Mouse (Mus musculus) heart, embryonic 11.5 days (tissue): ENCODE measurements around the gene Pbx1. TPM values are rescaled to one million over a fixed set of nuclear protein-coding genes. Genes with fewer than 3 reads are reported as not detected.
"Not testable (repeated sequence)": the region's sequence is repeated elsewhere in the genome, so short reads cannot be mapped to it uniquely, and the experiment has no call there.

ENCODE experiments used
- ATAC-seq: fragments of 200-750 bp; cut with Nextera tagmentation; replicated peaks from 2 replicates; pipeline ENCODE4 v1.8.0; 2017; ENCODE audit warnings: moderate library complexity; ENCODE audit not compliant: insufficient number of reproducible peaks, low FRiP score, low TSS enrichment
- H3K27ac ChIP-seq: fragments of 300-500 bp; sonication (generic); 2 replicates; pipeline ENCODE4 v1.5.1; 2014; ENCODE audit warnings: mild to moderate bottlenecking, low read depth, low read length
- H3K27me3 ChIP-seq: fragments of 300-500 bp; sonication (generic); 2 replicates; pipeline ENCODE4 v1.6.1; 2014; ENCODE audit warnings: mild to moderate bottlenecking, low read length, mixed read lengths; ENCODE audit not compliant: control insufficient read depth, insufficient read depth
- H3K36me3 ChIP-seq: fragments of 300-500 bp; sonication (generic); 2 replicates; pipeline ENCODE4 v1.6.1; 2014; ENCODE audit warnings: mild to moderate bottlenecking, low read length, moderate library complexity, mixed read lengths; ENCODE audit not compliant: control insufficient read depth, insufficient read depth
- H3K4me1 ChIP-seq: fragments of 300-500 bp; sonication (generic); 2 replicates; pipeline ENCODE4 v1.6.1; 2014; ENCODE audit warnings: low read length; ENCODE audit not compliant: control insufficient read depth, insufficient read depth
- H3K4me2 ChIP-seq: fragments of 300-500 bp; sonication (generic); 2 replicates; pipeline ENCODE4 v1.6.1; 2014; ENCODE audit warnings: mild to moderate bottlenecking, moderate library complexity
- H3K4me3 ChIP-seq: fragments of 300-500 bp; sonication (generic); 2 replicates; pipeline ENCODE4 v1.5.1; 2014; ENCODE audit warnings: low read depth, low read length
- H3K9ac ChIP-seq: fragments of 300-500 bp; sonication (generic); 2 replicates; pipeline ENCODE4 v1.6.1; 2014; ENCODE audit warnings: mild to moderate bottlenecking, low read depth, low read length, moderate library complexity
- H3K9me3 ChIP-seq: fragments of 300-500 bp; sonication (generic); replicated peaks from 2 replicates; pipeline ENCODE4 v1.6.1; 2016; ENCODE audit warnings: low read length; ENCODE audit not compliant: control insufficient read depth
- WGBS: fragments of 180-500 bp; shearing (Covaris S2); extraction: QIAGEN DNeasy Blood & Tissue Kit; methylation state at CpG from one replicate; pipeline ENCODE4 v1.1.7; 2014; ENCODE audit not compliant: insufficient replicate concordance; 5-methylcytosine and 5-hydroxymethylcytosine counted together
- polyA plus RNA-seq: library from polyadenylated mRNA; unstranded; fragments of >200 nt; fragmentation: Nextera tagmentation; extraction: Ambion mirVana; gene quantifications from 2 replicates; pipeline ENCODE4 v1.2.1, GENCODE M21; 2014

Gene Pbx1
- polyA plus RNA-seq = 25.0 and 33.5 TPM in 2 replicates

DNA sequence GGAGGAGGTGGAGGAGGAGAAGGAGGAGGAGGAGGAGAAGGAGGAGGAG is at the start of gene Pbx1:
Gene Pbx1 (minus strand): TSS at position 39 of the 49 bp plus-strand sequence.
- not testable (repeated sequence) for H3K9me3 ChIP-seq, H3K36me3 ChIP-seq, H3K27me3 ChIP-seq, H3K4me1 ChIP-seq, ATAC-seq
- peak within 1 kb of the TSS; percentile 95 for H3K27ac ChIP-seq
- H3K4me2 ChIP-seq = peak within 1 kb of the TSS; percentile 84
- H3K9ac ChIP-seq = peak within 1 kb of the TSS; percentile 90
- peak within 1 kb of the TSS; percentile 72 for H3K4me3 ChIP-seq

GRCm38 (mm10) chr1:168479626-168480025 is 47.6 kb upstream of the Pbx1 start:
- Histone ChIP-seq H3K27me3 (no peaks in the 10 kb centered on the region), H3K27ac (no peak overlapping the region), H3K4me1 (peaks cover 16% of the 10 kb centered on the region), H3K9ac (no peak overlapping the region), H3K36me3 (no peaks in the 10 kb centered on the region), H3K4me2 (no peak overlapping the region), H3K4me3 (no peak overlapping the region), H3K9me3 (no peaks in the 10 kb centered on the region)
- WGBS = 86% methylated on average over 8 of the region's 8 CpGs
- no peak for ATAC-seq

GRCm38 (mm10) chr1:168478829-168479228 is 46.8 kb upstream of the Pbx1 start:
- Histone ChIP-seq H3K4me2 (no peak overlapping the region), H3K9ac (no peak overlapping the region), H3K36me3 (no peaks in the 10 kb centered on the region), H3K27me3 (no peaks in the 10 kb centered on the region), H3K4me1 (peaks cover 17% of the 10 kb centered on the region), H3K4me3 (no peak overlapping the region), H3K27ac (no peak overlapping the region), H3K9me3 (no peaks in the 10 kb centered on the region)
- 66% methylated on average over 2 of the region's 2 CpGs for WGBS
- no peak for ATAC-seq

GRCm38 (mm10) chr1:168476917-168477316 is 44.8 kb upstream of the Pbx1 start:
- Histone ChIP-seq H3K4me1 (peaks cover 20% of the 10 kb centered on the region), H3K4me2 (no peak overlapping the region), H3K9ac (no peak overlapping the region), H3K27ac (peak overlapping the region; percentile 76), H3K36me3 (no peaks in the 10 kb centered on the region), H3K4me3 (no peak overlapping the region), H3K9me3 (no peaks in the 10 kb centered on the region), H3K27me3 (no peaks in the 10 kb centered on the region)
- 22% methylated on average over 3 of the region's 3 CpGs for WGBS
- peak; percentile 71; the same call in 1 of the 2 replicates for ATAC-seq

GRCm38 (mm10) chr1:168476216-168476897 is 44.3 kb upstream of the Pbx1 start:
- 48% methylated on average over 14 of the region's 14 CpGs for WGBS
- peaks cover 20% of the 10 kb centered on the region for H3K4me1 ChIP-seq
- no peak overlapping the region for H3K4me2 ChIP-seq
- ATAC-seq = no peak
- no peaks in the 10 kb centered on the region for H3K36me3 ChIP-seq
- no peak overlapping the region for H3K4me3 ChIP-seq
- H3K27ac ChIP-seq = peak overlapping the region; percentile 76
- no peaks in the 10 kb centered on the region for H3K9me3 ChIP-seq
- H3K27me3 ChIP-seq = no peaks in the 10 kb centered on the region
- H3K9ac ChIP-seq = no peak overlapping the region

DNA sequence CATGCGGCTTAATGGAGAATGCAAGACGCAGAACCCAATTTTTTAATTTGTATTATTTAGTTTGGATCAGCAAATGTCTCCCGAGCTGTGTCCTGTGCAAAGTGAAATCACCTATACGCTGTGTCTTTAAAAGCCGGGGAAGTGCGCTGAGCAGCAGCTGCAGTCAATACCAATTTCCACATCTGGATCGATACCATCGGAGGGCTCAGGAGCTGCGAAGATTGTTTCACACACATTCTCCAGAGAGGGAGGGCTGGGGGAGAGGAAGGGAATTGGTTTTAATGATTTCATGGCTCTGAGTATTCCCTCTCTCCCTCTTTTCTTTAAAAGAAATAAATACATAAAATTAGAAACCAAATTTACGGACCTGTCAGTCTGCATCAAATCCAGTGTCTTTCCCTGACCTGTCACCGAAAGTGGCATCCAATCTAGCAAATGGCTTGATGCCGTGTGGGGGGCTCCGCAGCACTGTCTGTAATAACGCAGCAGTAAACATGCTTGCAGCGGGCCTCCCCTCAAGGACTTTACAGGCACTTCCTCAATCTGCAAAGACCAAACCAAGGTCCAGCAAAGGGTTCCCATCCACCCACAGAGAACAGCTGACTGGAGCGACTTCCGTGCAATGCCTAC is 43.6 kb upstream of the Pbx1 start:
- Histone ChIP-seq H3K36me3 (no peaks in the 10 kb centered on the region), H3K4me1 (peaks cover 20% of the 10 kb centered on the region), H3K27me3 (no peaks in the 10 kb centered on the region), H3K9me3 (no peaks in the 10 kb centered on the region), H3K27ac (peak overlapping the region; percentile 76), H3K9ac (no peak overlapping the region), H3K4me3 (no peak overlapping the region), H3K4me2 (no peak overlapping the region)
- ATAC-seq = no peak
- 90% methylated on average over 17 of the region's 17 CpGs for WGBS

- H3K4me3 ChIP-seq = no peak overlapping the region
- no peak overlapping the region for H3K9ac ChIP-seq
- 58% methylated on average over 12 of the region's 12 CpGs for WGBS
- H3K36me3 ChIP-seq = no peaks in the 10 kb centered on the region
- no peak overlapping the region for H3K4me2 ChIP-seq
- no peaks in the 10 kb centered on the region for H3K27me3 ChIP-seq
- no peak overlapping the region for H3K27ac ChIP-seq
- ATAC-seq = no peak
- H3K4me1 ChIP-seq = peaks cover 16% of the 10 kb centered on the region
- H3K9me3 ChIP-seq = no peaks in the 10 kb centered on the region
Observed at GRCm38 (mm10) chr1:168473255-168474069, 41.4 kb upstream of the Pbx1 start.

GRCm38 (mm10) chr1:168472545-168473254 is 40.6 kb upstream of the Pbx1 start:
- Histone ChIP-seq H3K27ac (no peak overlapping the region), H3K4me2 (no peak overlapping the region), H3K9me3 (no peaks in the 10 kb centered on the region), H3K9ac (no peak overlapping the region), H3K36me3 (no peaks in the 10 kb centered on the region), H3K27me3 (no peaks in the 10 kb centered on the region), H3K4me1 (peaks cover 16% of the 10 kb centered on the region), H3K4me3 (no peak overlapping the region)
- 70% methylated on average over 6 of the region's 6 CpGs for WGBS
- ATAC-seq = no peak
